Mouse (Mus musculus): Measurements from ENCODE around the gene Ifne.
"Not testable (repeated sequence)": the region's sequence is repeated elsewhere in the genome, so short reads cannot be mapped to it uniquely, and the experiment has no call there.

Ifne gene

GRCm38 (mm10) chr4:88867926-88868911, 11.8 kb downstream of the Ifne start:
- DNase-seq (ENCODE audit: low spot score): peak; percentile 39

GRCm38 (mm10) chr4:88867366-88867925, 12.6 kb downstream of the Ifne start:
- DNase-seq (ENCODE audit: low spot score): peak; percentile 63

GRCm38 (mm10) chr4:88865011-88865569, 14.9 kb downstream of the Ifne start:
- DNase-seq (ENCODE audit: low spot score): no peak

GRCm38 (mm10) chr4:88864599-88864998, 15.4 kb downstream of the Ifne start:
- no peak for DNase-seq (ENCODE audit: low spot score)

GRCm38 (mm10) chr4:88863309-88863708, 16.7 kb downstream of the Ifne start:
- peak; percentile 50 for DNase-seq (ENCODE audit: low spot score)

GRCm38 (mm10) chr4:88859214-88859613, 20.8 kb downstream of the Ifne start:
- no peak for DNase-seq (ENCODE audit: low spot score)

GRCm38 (mm10) chr4:88851026-88851763, 28.8 kb downstream of the Ifne start:
- no peak for DNase-seq (ENCODE audit: low spot score)

GRCm38 (mm10) chr4:88849698-88850097, 30.3 kb downstream of the Ifne start, which contains the start of gene Ifna1:
TSS of gene Ifna1 (plus strand) at chr4:88850087.
- DNase-seq (ENCODE audit: low spot score): no peak

GRCm38 (mm10) chr4:88845334-88845733, 34.7 kb downstream of the Ifne start:
- no peak for DNase-seq (ENCODE audit: low spot score)

- no peak for DNase-seq (ENCODE audit: low spot score)
Observed at GRCm38 (mm10) chr4:88841438-88841911, 38.5 kb downstream of the Ifne start, which contains the start of gene Ifna4. TSS of gene Ifna4 (plus strand) at chr4:88841861.

GRCm38 (mm10) chr4:88840058-88840457, 39.9 kb downstream of the Ifne start:
- DNase-seq (ENCODE audit: low spot score): no peak

- DNase-seq (ENCODE audit: low spot score): no peak
Observed at GRCm38 (mm10) chr4:88838828-88839227, 41.2 kb downstream of the Ifne start.

- not testable (repeated sequence) for DNase-seq (ENCODE audit: low spot score)
Observed at GRCm38 (mm10) chr4:88835225-88835624, 44.8 kb downstream of the Ifne start, which contains the start of gene Ifna5. TSS of gene Ifna5 (plus strand) at chr4:88835525.

GRCm38 (mm10) chr4:88830523-88830922, 49.5 kb downstream of the Ifne start:
- DNase-seq (ENCODE audit: low spot score): no peak

Measured in yolk sac, embryonic 10.5 days (tissue).